Mouse (Mus musculus): ENCODE measurements around the gene Tlr8. TPM values are rescaled to one million over a fixed set of nuclear protein-coding genes. Genes with fewer than 3 reads are reported as not detected.
"Not testable (repeated sequence)": the region's sequence is repeated elsewhere in the genome, so short reads cannot be mapped to it uniquely, and the experiment has no call there.

Tlr8 gene
- total RNA-seq (2021) = not detected
- long read RNA-seq = 0 reads

- no peak for DNase-seq (ENCODE audit: low spot score in 2 of 2)
These were observed at the start of gene Tlr8 for GRCm38 (mm10) chrX:167264086-167264485. Tlr8 (minus strand) TSS chrX:167264329.

DNA sequence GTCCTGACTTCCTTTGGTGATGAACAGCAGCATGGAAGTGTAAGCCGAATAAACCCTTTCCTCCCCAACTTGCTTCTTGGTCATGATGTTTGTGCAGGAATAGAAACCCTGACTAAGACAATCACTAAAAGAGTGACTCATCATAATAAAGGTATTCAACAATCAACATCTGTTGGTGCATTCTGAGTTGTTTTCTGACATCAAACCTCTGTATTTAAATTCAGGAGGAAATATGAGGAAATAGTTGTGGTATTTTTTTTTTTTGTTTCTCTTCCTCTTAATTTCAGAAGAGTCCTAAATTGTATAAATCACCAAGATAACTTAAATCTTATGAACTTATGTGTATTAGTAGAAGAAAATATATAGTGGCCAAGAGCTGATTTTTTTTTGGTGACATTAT, 37.9 kb upstream of the Tlr8 start:
- DNase-seq (ENCODE audit: low spot score in 2 of 2) = not testable (repeated sequence)

GRCm38 (mm10) chrX:167276953-167277352, 12.8 kb upstream of the Tlr8 start:
- peak; percentile 65 to 79 for DNase-seq (ENCODE audit: low spot score in 2 of 2)

- DNase-seq (ENCODE audit: low spot score in 2 of 2) = no peak
These were observed 12.4 kb upstream of the Tlr8 start for GRCm38 (mm10) chrX:167276551-167276950.

- DNase-seq (ENCODE audit: low spot score in 2 of 2) = no peak
These were observed 599 bp downstream of the Tlr8 start for GRCm38 (mm10) chrX:167263530-167263929.

- DNase-seq (ENCODE audit: low spot score in 2 of 2) = no peak
These were observed 22.4 kb downstream of the Tlr8 start for GRCm38 (mm10) chrX:167241736-167242135.

- no peak for DNase-seq (ENCODE audit: low spot score in 2 of 2)
These were observed 24.7 kb downstream of the Tlr8 start for GRCm38 (mm10) chrX:167239293-167239921.

GRCm38 (mm10) chrX:167233104-167233687, 30.9 kb downstream of the Tlr8 start:
- DNase-seq (ENCODE audit: low spot score in 2 of 2) = peak; percentile 74 to 82

DNA sequence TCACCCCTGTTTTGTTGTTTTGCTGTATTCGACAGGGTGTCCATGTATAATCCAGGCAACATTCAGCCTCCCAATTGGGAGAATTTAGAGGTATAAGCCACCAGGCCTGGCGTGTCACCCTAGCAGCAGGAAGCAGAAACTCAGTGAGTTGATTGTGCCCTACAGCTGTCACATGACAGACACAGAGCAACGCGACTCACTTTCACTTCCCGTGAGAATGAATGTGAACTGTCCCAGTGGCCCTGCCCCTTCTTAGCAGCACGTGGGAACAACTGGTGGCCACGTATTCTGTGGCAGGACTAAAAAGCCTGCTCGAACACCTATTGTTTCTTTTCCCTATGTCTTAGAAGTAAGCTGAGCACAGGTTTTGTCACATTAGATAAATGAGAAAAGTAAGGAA, 33.0 kb downstream of the Tlr8 start:
- no peak for DNase-seq (ENCODE audit: low spot score in 2 of 2)

GRCm38 (mm10) chrX:167229819-167230218, 34.3 kb downstream of the Tlr8 start:
- no peak for DNase-seq (ENCODE audit: low spot score in 2 of 2)

- peak in 1 of 2 experiments; percentile 50 for DNase-seq (ENCODE audit: low spot score in 2 of 2)
These were observed 34.9 kb downstream of the Tlr8 start for GRCm38 (mm10) chrX:167229206-167229605.

- no peak for DNase-seq (ENCODE audit: low spot score in 2 of 2)
These were observed 36.4 kb downstream of the Tlr8 start for GRCm38 (mm10) chrX:167227756-167228155.

DNA sequence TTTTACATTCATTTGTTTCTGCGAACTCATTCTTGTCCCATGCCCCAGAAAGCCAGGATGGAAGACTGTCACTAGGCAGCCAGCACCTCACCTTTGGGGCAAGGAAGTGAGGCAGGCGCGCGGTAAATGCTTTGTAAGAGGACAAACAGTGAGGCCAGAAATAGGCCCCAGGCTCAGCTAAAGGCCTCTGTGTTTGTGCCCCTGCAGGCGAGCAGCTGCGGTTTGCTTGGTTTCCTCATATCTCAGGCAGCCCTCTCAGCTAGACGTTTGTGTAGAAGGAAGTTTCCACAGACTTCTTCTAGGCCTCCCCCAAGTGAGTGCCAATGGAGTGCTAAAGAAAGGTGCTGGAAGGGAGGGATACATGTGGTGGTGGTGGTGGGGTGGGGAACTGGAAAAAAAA, 37.0 kb downstream of the Tlr8 start:
- DNase-seq (ENCODE audit: low spot score in 2 of 2) = no peak

DNA sequence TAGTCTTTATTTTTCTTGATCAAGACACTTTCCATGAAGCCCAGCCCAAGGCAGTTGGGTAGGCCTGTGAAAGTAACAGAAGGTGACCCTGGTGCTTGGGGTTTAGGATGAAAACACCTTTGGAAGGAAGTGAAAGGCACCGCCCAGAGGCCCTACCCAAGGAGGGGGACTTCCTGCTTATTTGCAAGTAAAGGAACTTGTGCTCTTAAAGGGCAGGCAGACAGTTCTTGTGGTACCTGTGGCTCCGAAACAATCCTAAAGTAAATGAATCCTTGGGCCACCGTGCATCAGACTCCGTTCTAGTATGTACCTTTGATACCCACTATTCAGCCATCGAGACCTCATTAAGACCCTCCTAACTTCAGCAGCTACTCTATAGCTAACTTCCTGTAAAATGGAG, 37.6 kb downstream of the Tlr8 start:
- DNase-seq (ENCODE audit: low spot score in 2 of 2) = no peak

DNA sequence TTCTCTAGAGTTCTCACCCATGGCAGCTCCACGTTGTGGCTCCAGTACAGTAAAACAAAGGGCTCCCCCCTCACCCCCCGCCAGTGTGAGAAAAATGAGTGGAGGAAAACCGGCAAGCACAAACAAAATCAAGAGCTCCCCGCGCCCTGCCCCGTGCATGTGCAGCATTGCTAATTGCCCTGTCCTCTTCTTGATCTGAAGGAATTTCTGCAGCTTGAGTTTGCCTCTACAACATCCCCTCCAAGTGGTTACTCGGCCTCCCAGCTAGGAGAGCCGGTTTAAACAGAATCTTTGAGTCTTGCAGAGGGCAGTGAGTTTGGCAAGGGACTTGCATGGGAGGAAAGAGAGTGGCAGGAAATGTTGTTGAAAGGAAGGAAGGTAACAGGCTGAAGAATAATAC, 51.4 kb downstream of the Tlr8 start:
- no peak for DNase-seq (ENCODE audit: low spot score in 2 of 2)

DNA sequence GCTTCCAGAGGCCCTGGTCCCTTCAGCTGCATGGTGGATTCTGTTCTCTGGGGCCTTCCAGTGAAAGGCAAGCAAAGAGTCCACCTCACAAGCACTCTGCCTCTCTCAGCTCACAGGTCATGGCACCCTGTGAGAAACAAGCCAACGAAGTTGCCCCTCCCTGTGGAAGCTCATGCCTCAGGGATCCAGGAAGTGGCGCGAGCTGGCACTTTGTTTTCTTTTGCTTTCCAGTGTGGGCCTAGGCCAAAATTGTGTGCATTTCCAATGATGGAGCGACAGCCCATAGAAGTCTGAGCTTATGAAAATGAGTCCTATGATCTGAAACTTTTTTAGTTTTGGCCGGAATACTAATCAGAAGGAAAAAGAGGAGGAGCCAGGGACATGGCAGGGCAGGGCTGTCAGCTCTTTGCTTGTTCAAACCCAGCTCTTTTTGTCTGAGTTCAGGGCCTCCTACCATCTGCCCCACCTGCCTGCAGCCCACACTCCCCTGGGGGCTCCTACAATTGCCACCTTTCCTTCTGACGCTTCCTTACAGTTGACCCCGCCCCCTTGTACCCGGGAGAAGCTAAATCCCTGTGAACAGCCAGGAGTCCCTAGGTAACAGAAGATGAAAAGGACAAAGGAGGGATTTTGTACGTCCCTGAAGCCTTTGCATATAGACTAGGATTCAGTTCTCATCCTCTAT, 52.1 kb downstream of the Tlr8 start:
- DNase-seq (ENCODE audit: low spot score in 2 of 2) = no peak

DNA sequence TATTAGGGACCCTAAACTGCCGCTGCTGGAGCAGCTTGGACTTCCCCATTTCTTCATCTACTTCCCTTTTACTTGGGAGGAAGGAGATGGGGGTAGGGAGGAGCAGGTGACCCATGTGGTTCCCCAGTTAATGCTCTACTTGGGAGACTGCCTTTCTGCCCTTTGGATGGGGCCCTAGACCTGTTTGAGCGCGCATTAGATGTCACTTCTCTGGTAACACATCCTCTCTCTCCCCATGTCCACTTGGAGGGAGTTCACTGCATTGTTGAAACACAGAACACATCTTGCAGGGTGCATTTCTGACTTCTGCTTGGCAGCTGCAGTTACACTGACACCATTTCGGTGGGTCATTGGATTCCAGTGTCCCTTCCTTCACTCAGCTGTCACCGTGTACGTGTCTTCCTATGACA, 53.8 kb downstream of the Tlr8 start:
- DNase-seq (ENCODE audit: low spot score in 2 of 2) = no peak

GRCm38 (mm10) chrX:167209828-167210227, 54.3 kb downstream of the Tlr8 start:
- DNase-seq (ENCODE audit: low spot score in 2 of 2) = no peak

DNA sequence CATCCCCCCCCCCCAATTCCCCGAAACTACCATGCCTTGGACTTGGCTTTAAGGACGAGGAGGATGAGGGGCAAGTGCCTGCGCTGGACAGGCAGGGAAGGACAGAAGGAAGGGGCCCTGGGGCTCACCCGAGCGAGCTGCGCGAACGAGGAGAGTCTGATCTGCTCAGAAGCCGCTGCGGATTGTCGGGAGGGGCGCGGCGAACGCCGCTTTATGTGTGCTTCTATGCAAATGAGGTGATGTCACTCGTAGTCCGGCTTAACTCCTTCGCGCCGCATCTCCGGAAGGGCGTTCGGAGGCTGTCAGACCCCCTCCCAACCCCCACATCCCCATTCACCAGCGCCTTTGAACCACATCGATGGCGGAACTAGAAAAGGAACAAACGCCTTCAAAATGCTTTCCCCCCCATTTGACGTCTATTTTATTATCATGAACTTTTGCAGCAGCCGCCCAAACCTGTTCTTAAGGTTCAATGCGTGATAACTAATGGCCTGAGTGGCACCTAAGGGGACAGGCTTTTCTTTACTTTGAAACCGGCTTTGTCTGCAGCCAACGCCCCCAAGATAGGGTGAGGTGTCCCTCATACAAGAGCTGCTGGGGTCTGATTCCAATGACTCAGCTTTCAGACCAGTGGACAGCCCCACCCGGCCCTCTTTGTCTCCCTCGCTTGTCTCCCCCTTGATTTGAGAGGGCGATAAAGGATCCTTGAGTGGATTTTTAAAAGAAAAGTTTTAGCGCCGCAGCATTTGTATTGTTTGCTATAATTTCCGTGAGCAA, 55.0 kb downstream of the Tlr8 start, which contains the start of gene Tmsb4x:
Gene Tmsb4x, minus strand, starts transcription at position 338 of the 777 bp plus-strand sequence.
- DNase-seq (ENCODE audit: low spot score in 2 of 2) = peak; percentile 83 to 86

- DNase-seq (ENCODE audit: low spot score in 2 of 2) = peak; percentile 38 to 47
These were observed 55.7 kb downstream of the Tlr8 start for GRCm38 (mm10) chrX:167208506-167208820.

GRCm38 (mm10) chrX:167207741-167208505, 56.2 kb downstream of the Tlr8 start:
- no peak for DNase-seq (ENCODE audit: low spot score in 2 of 2)

All from layer of hippocampus, postnatal 10 days (tissue).